18 mouse cellular contexts compared by ENCODE assay signal in genomic region chr6:112733942-112734341, GRCm38 (mm10).
"Had no signal": no experiment of that assay in that cellular context is flagged by ENCODE, and none has a peak within 500 bp of the region (broad histone marks: within the 10 kb centered on the region; RNA-seq: fewer than 3 reads in every experiment).

No protein-coding gene starts in this region.

- H3K27me3 ChIP-seq: limb, embryonic 13.5 days; liver, embryonic 12.5 days; liver, embryonic 15.5 days; lung, embryonic 15.5 days had no signal

- ATAC-seq: liver, embryonic 12.5 days had no signal

- H3K36me3 ChIP-seq: limb, embryonic 10.5 days; liver, embryonic 12.5 days; liver, embryonic 15.5 days; lung, embryonic 15.5 days had no signal

- H3K9ac ChIP-seq: limb, embryonic 13.5 days; liver, embryonic 12.5 days; liver, embryonic 15.5 days; lung, embryonic 15.5 days had no signal

- H3K27ac ChIP-seq: kidney, postnatal 0 days; limb, embryonic 10.5 days; limb, embryonic 13.5 days; liver, embryonic 12.5 days; liver, embryonic 15.5 days; lung, embryonic 15.5 days had no signal

- H3K4me3 ChIP-seq: limb, embryonic 10.5 days; limb, embryonic 13.5 days; liver, embryonic 12.5 days; liver, embryonic 15.5 days; lung, embryonic 15.5 days had no signal

- H3K9me3 ChIP-seq: limb, embryonic 10.5 days; liver, embryonic 12.5 days; liver, embryonic 15.5 days; lung, embryonic 15.5 days had no signal

- DNase-seq: kidney, adult 2 months; kidney, postnatal 25 days; layer of hippocampus, postnatal 36 days; liver; lung, adult 18-20 months; lung, postnatal 10 days; lung, postnatal 4 days; midbrain, embryonic 14.5 days; thymus, adult 2 months; thymus, postnatal 14 days; thymus, postnatal 4 days had no signal

- H3K4me1 ChIP-seq: liver, embryonic 12.5 days; liver, embryonic 15.5 days had no signal

- H3K4me2 ChIP-seq: limb, embryonic 13.5 days; liver, embryonic 12.5 days; liver, embryonic 15.5 days; lung, embryonic 15.5 days; midbrain, embryonic 11.5 days had no signal
